Mouse (Mus musculus) lung, adult 18-20 months (tissue): ENCODE results near the gene Mrpl38.
"Not testable (repeated sequence)": the region's sequence is repeated elsewhere in the genome, so short reads cannot be mapped to it uniquely, and the experiment has no call there.

ENCODE experiments used
- DNase-seq, 2 experiments: peaks; one replicate each; pipeline ENCODE4 v3.0.0; 2022; ENCODE audit warnings: mixed read lengths in 2 of 2

The Mrpl38 gene

GRCm38 (mm10) chr11:116109441-116110081 is 29.1 kb downstream of the Mrpl38 start:
- DNase-seq: peak in 1 of 2 experiments; percentile 32

GRCm38 (mm10) chr11:116108464-116109137 is 30.1 kb downstream of the Mrpl38 start:
- DNase-seq: peak; percentile 76

GRCm38 (mm10) chr11:116107777-116108285 is 30.8 kb downstream of the Mrpl38 start:
- DNase-seq: no peak

- DNase-seq: no peak
Measured at GRCm38 (mm10) chr11:116106963-116107776, 31.5 kb downstream of the Mrpl38 start.

- DNase-seq: no peak
Measured at GRCm38 (mm10) chr11:116106154-116106962, 32.3 kb downstream of the Mrpl38 start.

DNA sequence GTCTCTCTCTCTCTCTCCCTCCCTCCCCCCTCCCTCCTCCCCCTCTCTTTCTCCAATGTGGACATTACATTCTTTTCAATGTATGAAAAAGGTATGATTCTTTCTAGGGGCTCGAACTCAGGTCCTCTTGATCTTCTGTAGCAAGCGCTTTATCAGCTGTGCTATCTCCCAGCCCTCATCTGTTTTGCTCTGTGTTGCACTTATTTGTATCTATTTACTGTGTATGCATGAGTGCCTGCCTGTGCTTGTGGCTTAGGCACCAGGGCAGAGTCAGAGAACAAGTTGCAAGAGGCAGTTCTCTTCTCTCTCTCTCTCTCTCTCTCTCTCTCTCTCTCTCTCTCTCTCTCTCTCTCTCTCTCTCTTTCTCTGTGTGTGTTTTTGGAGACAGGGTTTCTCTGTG is 33.6 kb downstream of the Mrpl38 start:
- no peak for DNase-seq

- peak; percentile 80 to 85 for DNase-seq
Measured at GRCm38 (mm10) chr11:116104006-116104646, 34.5 kb downstream of the Mrpl38 start.

DNA sequence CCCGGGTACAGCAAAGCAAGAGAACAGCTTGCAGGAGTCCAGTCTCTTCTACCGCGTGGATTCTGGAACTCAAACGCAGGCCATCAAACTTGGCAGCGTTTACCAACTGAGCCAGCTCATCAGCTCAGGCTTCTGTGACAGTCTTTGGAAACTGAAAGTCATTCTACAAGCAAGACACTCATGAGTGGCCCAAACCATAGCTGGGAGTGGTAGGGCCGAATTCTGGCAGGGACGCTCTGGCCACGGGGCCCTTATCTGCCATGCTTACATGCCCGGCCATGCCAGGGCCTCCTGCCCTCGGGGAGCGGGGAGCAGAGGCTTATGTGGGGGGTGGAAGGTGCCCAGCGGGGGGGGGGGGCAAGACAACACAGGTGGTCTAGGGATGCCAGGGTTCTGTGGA is 35.1 kb downstream of the Mrpl38 start:
- no peak for DNase-seq

- no peak for DNase-seq
Measured at GRCm38 (mm10) chr11:116102472-116102871, 36.2 kb downstream of the Mrpl38 start.

GRCm38 (mm10) chr11:116101931-116102381 is 36.7 kb downstream of the Mrpl38 start:
- peak; percentile 48 to 57 for DNase-seq

- DNase-seq: no peak
Measured at GRCm38 (mm10) chr11:116100839-116101238, 37.8 kb downstream of the Mrpl38 start.

DNA sequence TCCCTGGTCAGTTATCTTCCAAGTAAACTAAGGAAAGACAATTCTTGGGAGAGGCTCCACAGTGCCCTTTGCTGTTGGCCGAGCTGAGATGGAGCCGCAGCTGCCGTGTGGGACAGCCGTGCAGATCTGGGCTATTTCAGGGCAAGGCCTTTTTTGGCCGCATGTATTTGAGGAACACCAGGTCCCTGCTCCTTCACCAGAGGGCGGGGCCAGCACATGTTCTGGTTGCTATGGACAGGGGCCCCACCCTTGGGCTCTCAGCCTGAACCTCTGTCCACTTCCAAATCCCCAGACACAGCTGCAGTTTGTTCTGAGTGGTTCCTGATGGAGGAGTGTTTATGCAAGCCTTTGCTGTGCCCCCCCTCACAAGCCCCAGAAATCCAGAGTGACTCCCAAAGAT is 38.3 kb downstream of the Mrpl38 start:
- peak; percentile 83 to 87 for DNase-seq

GRCm38 (mm10) chr11:116099462-116099861 is 39.2 kb downstream of the Mrpl38 start:
- DNase-seq: no peak

DNA sequence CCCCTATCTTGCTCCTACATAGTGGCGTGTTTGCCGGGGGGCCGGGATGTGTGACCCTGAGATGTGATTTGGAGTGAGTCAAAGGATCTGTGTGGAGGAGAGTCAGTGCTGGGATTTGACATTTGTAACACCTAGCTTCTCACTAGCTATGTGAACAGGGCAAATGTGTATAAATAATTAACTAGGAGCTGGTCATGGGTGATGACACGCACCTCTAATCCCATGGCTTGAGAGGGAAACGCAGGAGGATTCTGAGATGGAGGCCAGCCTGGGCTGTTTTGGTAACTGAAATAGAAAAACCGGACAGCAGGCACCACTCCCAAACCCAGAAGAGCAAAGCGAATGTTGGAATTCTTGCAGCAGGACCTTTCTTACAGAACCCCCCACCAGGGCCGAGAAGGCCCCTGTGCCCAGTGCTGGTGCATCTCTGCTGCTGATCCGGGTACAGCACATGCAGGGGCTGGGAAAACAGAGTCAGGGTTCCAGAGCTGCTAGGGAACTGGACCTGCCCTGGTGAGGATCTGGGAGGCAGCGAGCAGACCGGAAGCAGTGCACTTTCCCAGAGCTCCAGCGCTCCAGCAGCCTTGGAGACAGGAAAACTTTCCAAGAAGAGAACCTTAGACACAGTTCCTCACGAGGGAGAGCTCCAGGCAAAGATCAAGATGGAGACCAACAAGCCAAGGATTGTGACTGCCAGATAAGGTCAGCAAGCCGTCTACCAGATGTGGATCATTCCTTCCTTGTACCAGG is 39.8 kb downstream of the Mrpl38 start:
- DNase-seq: no peak

DNA sequence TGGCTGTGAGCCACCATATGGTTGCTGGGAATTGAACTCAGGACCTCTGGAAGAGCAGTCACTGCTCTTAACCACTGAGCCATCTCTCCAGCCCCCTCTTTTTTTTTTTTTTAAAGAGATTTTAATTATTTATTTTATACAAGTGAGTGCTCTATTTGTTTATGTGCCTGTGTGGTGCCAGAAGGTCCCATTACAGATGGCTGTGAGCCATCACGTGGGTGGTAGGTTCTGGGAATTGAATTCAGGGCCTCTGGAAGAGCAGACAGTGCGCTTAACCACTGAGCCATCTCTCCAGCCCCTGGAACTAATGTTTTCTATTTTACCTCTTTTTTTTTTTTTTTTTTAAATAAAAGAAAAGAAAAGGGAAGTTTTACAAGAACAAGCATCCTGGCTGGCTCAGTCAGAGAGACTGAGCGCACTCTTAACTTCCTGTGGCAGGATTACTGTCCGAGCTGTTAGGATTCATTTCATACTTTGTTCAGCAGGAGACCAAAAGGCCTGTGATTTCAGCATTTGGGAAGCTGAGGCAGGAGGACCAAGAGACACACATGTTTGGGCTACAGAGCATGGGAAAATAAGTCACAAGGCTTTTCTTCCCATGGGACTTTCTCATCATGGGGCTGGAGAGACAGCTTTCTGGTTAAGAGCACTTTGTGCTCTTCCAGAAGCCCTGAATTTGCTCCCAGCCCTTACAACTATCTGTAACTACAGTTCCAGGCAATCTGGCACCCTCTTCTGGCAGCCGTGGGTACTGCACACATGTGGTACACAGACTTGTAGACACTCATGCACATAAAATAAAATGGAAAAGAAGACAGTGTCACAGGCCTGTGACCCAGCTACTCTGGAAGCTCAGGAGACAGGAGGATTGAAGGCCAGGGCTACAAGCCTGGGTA is 42.2 kb downstream of the Mrpl38 start:
- no peak for DNase-seq

DNA sequence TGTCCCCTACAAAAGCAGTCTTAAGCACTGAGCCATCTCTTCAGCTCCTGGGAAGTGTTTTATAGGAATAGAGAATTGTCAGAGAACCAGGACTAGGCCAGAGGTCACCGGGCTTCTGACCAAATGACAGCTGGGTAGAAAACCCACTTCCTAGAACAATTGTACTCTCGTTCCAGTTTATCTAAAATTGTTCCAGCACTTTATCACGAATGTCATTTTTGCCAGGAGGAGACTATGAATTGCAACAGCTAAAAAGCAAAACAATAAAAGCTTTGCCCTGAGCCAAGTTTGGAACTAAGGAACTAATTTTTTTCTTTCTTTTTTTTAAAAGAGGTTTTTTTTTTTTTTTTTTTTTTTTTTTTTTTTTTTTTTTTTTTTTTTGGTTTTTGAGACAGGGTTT is 43.1 kb downstream of the Mrpl38 start:
- DNase-seq: peak; percentile 69 to 75

- DNase-seq: no peak
Measured at GRCm38 (mm10) chr11:116093771-116094565, 44.7 kb downstream of the Mrpl38 start.

GRCm38 (mm10) chr11:116092959-116093358 is 45.7 kb downstream of the Mrpl38 start:
- not testable (repeated sequence) for DNase-seq

- DNase-seq: no peak
Measured at GRCm38 (mm10) chr11:116091591-116091990, 47.1 kb downstream of the Mrpl38 start.
